Comparison of ENCODE assay signal across 8 mouse cellular contexts in genomic region chr7:16617045-16617444, GRCm38 (mm10). TPM values are rescaled to one million over a fixed set of nuclear protein-coding genes. Genes with fewer than 3 reads are reported as not detected.
A peak's percentile ranks its signal among the peaks of the same experiment; 100 is the strongest.
DNase-seq lines count a peak whose midpoint lies in the region; ATAC-seq and TF ChIP-seq lines count a peak whose summit lies in the region.

No protein-coding gene starts in this region.

- no peaks in the 10 kb centered on the region for H3K27me3 ChIP-seq in hindbrain, embryonic 14.5 days (ENCODE audit: control insufficient read depth, insufficient read depth, low read length)
- peaks cover 11% of the 10 kb centered on the region for H3K27me3 ChIP-seq in hindbrain, embryonic 13.5 days
- H3K27me3 ChIP-seq in C2C12 (ENCODE audit: control insufficient read depth, insufficient read depth, insufficient read length) = no peaks in the 10 kb centered on the region

- no peak overlapping the region for H3ac ChIP-seq in C2C12 (ENCODE audit: control insufficient read depth, insufficient read length, low read depth)

- peaks cover 20% of the 10 kb centered on the region for H3K79me3 ChIP-seq in C2C12 (ENCODE audit: low read depth)

- peaks cover 22% of the 10 kb centered on the region for H3K79me2 ChIP-seq in C2C12 (ENCODE audit: control insufficient read depth, insufficient read depth)

- no peak for ATAC-seq in hindbrain, embryonic 14.5 days (ENCODE audit: low FRiP score)
- ATAC-seq in hindbrain, embryonic 13.5 days (ENCODE audit: low FRiP score) = no peak
- no peak for ATAC-seq in activated CD4-positive, CD25-positive, alpha-beta regulatory T cell, adult 4 months

- no peak overlapping the region for H3K4me3 ChIP-seq in hindbrain, embryonic 14.5 days (replicated peaks; ENCODE audit: low read length)
- no peak overlapping the region for H3K4me3 ChIP-seq in hindbrain, embryonic 13.5 days
- H3K4me3 ChIP-seq in C2C12 (ENCODE audit: insufficient read depth, poor library complexity, severe bottlenecking) = no peak overlapping the region

- H3K4me1 ChIP-seq in hindbrain, embryonic 14.5 days (replicated peaks; ENCODE audit: control insufficient read depth, insufficient read depth, low read length) = peaks cover 22% of the 10 kb centered on the region
- peaks cover 35% of the 10 kb centered on the region for H3K4me1 ChIP-seq in hindbrain, embryonic 13.5 days (replicated peaks)

- no peak overlapping the region for H3K27ac ChIP-seq in hindbrain, embryonic 14.5 days
- no peak overlapping the region for H3K27ac ChIP-seq in hindbrain, embryonic 13.5 days

- peak; percentile 73 for DNase-seq in hindbrain, embryonic 14.5 days (ENCODE audit: low spot score)
- peak; percentile 64 for DNase-seq in R1 (ENCODE audit: low read depth, low spot score)
- DNase-seq in embryo, embryonic 11 days = peak; percentile 62
- peak; percentile 55 to 67 for DNase-seq in layer of hippocampus, postnatal 36 days
- peak; percentile 69 for DNase-seq in retina, postnatal 1 day

- 27% methylated on average over 2 of the region's 2 CpGs for WGBS in hindbrain, embryonic 14.5 days
- 12% methylated on average over 2 of the region's 2 CpGs for WGBS in hindbrain, embryonic 13.5 days

- H3K36me3 ChIP-seq in hindbrain, embryonic 14.5 days (replicated peaks; ENCODE audit: control insufficient read depth, insufficient read depth) = no peaks in the 10 kb centered on the region
- no peaks in the 10 kb centered on the region for H3K36me3 ChIP-seq in hindbrain, embryonic 13.5 days
- H3K36me3 ChIP-seq in C2C12 (ENCODE audit: control insufficient read depth, insufficient read depth) = no peaks in the 10 kb centered on the region

- peak; percentile 49 for TF ChIP-seq CTCF in C2C12 (IDR thresholded peaks at IDR 0.05; ENCODE audit: control insufficient read depth, insufficient read depth, insufficient read length)

- no peak overlapping the region for H3K4me2 ChIP-seq in hindbrain, embryonic 14.5 days (replicated peaks)
- no peak overlapping the region for H3K4me2 ChIP-seq in hindbrain, embryonic 13.5 days

- no peak overlapping the region for H3K9ac ChIP-seq in hindbrain, embryonic 14.5 days
- no peak overlapping the region for H3K9ac ChIP-seq in hindbrain, embryonic 13.5 days

- no peaks in the 10 kb centered on the region for H3K9me3 ChIP-seq in hindbrain, embryonic 14.5 days (ENCODE audit: control insufficient read depth, low read length)
- no peaks in the 10 kb centered on the region for H3K9me3 ChIP-seq in hindbrain, embryonic 13.5 days

TF ChIP-seq in C2C12, 6 proteins besides CTCF, POLR2A, EP300 and RAD21:
- no peak for TF ChIP-seq USF1 (IDR thresholded peaks at IDR 0.05; ENCODE audit: low read depth)
- TF ChIP-seq MAX (IDR thresholded peaks at IDR 0.05) = no peak
- no peak for TF ChIP-seq CEBPB (IDR thresholded peaks at IDR 0.05; ENCODE audit: low read depth)
- no peak for TF ChIP-seq MYOG (IDR thresholded peaks at IDR 0.05; ENCODE audit: control insufficient read depth, extremely low read depth, insufficient read length)
- no peak for TF ChIP-seq FOSL1 (IDR thresholded peaks at IDR 0.05; ENCODE audit: insufficient read depth, low read length, poor library complexity, severe bottlenecking)
- TF ChIP-seq MYOD1 (IDR thresholded peaks at IDR 0.05; ENCODE audit: control insufficient read depth, insufficient read length, low read depth) = no peak

RNA-seq across cellular contexts. Expression of gene Arhgap35, which starts 2.3 kb away (rescaled TPM):
- 39.7 and 41.6 TPM in 2 replicates for polyA plus RNA-seq in hindbrain, embryonic 14.5 days (2014; fragmentation: Nextera tagmentation; extraction: Ambion mirVana)
- 30.1 and 30.7 TPM in 2 replicates for polyA plus RNA-seq in hindbrain, embryonic 13.5 days (2015; fragmentation: Nextera tagmentation; extraction: Ambion mirVana)
- polyA plus RNA-seq in C2C12 (2012; fragmentation: generic; extraction: Trizol) = 26.8 TPM
- 100 to 1,000 TPM; 129 to 133 TPM for total RNA-seq in layer of hippocampus, postnatal 36 days (2021)
- 1 to 10 TPM; 2.1 to 2.2 TPM for polyA plus RNA-seq in activated CD4-positive, CD25-positive, alpha-beta regulatory T cell, adult 4 months (2017; shearing (Covaris generic))

RNA-seq across cellular contexts. Expression of gene Ceacam15, which starts 58.5 kb away (rescaled TPM):
- not detected in 2 replicates for polyA plus RNA-seq in hindbrain, embryonic 14.5 days (2014; fragmentation: Nextera tagmentation; extraction: Ambion mirVana)
- polyA plus RNA-seq in hindbrain, embryonic 13.5 days (2015; fragmentation: Nextera tagmentation; extraction: Ambion mirVana) = not detected in 2 replicates
- polyA plus RNA-seq in C2C12 (2012; fragmentation: generic; extraction: Trizol) = not detected
- not detected for total RNA-seq in layer of hippocampus, postnatal 36 days (2021)
- polyA plus RNA-seq in activated CD4-positive, CD25-positive, alpha-beta regulatory T cell, adult 4 months (2017; shearing (Covaris generic)) = under 1 TPM in 1 of 2 experiments, not detected in 1; 0.32 TPM
